Mouse (Mus musculus) testis, adult 2 months (tissue): ENCODE measurements around the gene Olfr463.

Experiments
- CTCF ChIP-seq: fragments of 200-500 bp; IDR thresholded peaks from 2 replicates; pipeline ENCODE4 v1.5.1; 2012; ENCODE audit warnings: low read depth, mild to moderate bottlenecking, inconsistent platforms, low read length, moderate library complexity; ENCODE audit not compliant: control insufficient read depth, insufficient read depth, insufficient replicate concordance
- POLR2A ChIP-seq: fragments of 200-500 bp; IDR thresholded peaks from 2 replicates; pipeline ENCODE4 v1.6.1; 2012; ENCODE audit warnings: low read depth, mild to moderate bottlenecking, inconsistent platforms, low read length, moderate library complexity; ENCODE audit not compliant: control insufficient read depth

GRCm38 (mm10) chr11:87846968-87847600 lies 50.1 kb downstream of the Olfr463 start:
- TF ChIP-seq CTCF (no peak), POLR2A (no peak)
